Mouse (Mus musculus) mature B cell (primary cell): ENCODE measurements around the gene Irf2bpl.

Source experiments
- in situ Hi-C: fragments of 300-500 bp; cut with MboI; formaldehyde crosslinking; loops from 2 replicates; pipeline ENCODE4 v1.14.3; 2019

Gene Irf2bpl

DNA sequence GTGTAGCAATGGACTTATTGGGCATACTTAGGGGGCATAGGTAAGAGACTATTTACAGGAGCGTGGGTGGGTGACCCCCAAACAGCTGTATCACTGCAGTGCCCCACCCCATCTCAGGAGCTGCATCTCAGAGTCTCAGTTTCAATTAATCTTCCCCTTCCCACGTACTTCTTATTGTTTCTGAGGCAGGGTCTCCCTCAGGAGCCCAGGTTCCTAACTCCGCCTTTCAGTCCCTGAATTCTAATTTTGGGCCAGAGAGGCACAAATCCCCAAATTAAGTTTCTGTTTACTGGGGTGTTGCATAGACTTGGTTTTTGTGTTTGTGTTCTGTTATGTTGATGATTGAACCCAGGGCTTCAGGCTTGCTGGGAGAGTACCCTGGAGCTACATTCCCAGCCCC, 13.8 kb upstream of the Irf2bpl start:
- in situ Hi-C loops, result no loop called here

DNA sequence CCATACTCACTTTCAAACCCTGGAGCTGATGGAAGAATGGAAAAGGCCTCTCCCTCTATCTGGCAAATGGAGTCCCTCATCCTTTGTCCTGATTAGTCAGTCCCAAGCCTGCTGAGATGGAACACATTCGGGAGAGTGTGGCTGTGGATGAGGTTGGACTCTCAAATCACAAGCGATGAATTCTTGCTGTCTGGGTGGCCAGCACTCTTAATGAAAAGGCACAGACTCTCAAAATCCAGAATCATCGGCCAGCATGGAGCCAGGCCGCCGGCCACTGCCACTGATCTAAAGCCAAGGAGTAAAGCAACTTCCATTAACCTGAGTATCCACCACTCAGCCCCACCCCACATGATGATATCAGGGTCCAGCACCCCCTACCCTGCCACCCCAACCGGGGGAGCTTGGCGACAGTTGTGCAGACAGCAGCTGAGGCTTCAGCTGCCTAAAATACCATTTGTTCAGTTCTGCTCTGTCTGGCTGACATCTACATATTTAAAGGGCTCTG, 13.2 kb upstream of the Irf2bpl start:
- in situ Hi-C loops, result no loop called here

GRCm38 (mm10) chr12:86896921-86897512, 12.4 kb upstream of the Irf2bpl start:
- in situ Hi-C loops, result no loop called here

DNA sequence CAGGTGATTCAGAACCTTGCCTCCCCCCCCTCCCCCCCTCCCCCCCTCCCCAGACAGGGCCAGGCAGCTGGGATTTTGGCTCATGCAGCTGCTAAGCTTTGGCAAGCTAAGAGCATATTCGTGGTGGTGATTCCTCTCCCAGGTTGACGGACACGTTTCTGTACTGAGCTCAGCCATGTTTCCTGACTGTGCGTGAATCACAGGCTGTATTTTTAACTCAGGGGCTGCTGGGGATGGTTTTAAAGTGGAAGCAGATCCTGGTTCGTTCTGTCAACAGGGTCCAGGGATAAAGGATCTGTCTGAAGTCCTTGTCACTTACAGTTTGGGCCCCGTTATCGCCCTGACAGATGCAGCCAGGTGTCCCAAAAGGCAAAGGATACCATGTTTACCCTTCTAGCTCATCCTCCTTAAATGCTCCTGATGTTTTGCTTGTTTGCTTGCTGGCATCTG, 11.9 kb upstream of the Irf2bpl start:
- in situ Hi-C loops, result no loop called here

DNA sequence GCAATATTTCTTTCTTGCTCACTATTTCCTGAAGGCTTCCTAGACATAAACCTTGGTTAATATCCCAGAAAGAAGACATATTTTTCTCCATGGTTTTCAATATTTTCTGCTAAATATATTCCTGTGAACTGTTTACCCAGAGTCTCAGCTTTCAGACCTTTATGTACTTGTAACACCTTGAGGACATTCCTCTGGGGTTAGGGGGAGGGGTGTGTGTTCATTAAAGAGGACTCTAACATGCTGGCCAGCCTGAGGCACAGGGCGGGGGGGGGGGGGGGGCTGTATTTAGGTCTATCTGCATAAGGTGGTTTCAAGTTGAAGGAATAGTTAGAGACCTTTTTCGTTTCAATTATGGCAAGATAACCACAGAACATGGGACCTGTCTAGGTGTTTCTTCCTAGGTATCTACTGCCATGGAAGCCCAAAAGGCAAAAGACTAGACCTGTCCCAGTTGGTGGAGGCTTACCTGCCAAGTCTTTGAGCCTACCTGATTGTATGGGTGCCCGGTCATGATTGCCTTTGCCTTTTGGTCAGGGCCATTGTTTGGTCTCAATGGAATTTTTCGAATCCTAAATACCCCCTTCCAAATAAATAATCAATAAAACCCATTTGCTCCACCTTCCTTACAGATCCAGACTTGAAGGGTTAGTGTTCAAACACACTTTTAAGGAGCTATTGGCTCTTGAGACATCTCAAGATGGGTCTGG, 11.3 kb upstream of the Irf2bpl start:
- in situ Hi-C loops, result no loop called here

GRCm38 (mm10) chr12:86894841-86895428, 10.3 kb upstream of the Irf2bpl start:
- in situ Hi-C loops, result loop anchor here (5.0 kb wide), 1 partner anchor 63 kb away; no protein-coding TSS in a partner anchor

- in situ Hi-C loops, result loop anchor here (5.0 kb wide), 1 partner anchor 62 kb away; no protein-coding TSS in a partner anchor
Observed at GRCm38 (mm10) chr12:86894184-86894839, 9.7 kb upstream of the Irf2bpl start.

GRCm38 (mm10) chr12:86893326-86894183, 9.0 kb upstream of the Irf2bpl start:
- in situ Hi-C loops, result loop anchor here (5.0 kb wide), 1 partner anchor 61 kb away; no protein-coding TSS in a partner anchor

GRCm38 (mm10) chr12:86892711-86893311, 8.2 kb upstream of the Irf2bpl start:
- in situ Hi-C loops, result loop anchor here (5.0 kb wide), 1 partner anchor 61 kb away; no protein-coding TSS in a partner anchor

GRCm38 (mm10) chr12:86891786-86892702, 7.4 kb upstream of the Irf2bpl start:
- in situ Hi-C loops, result loop anchor here (5.0 kb wide), 1 partner anchor 60 kb away; no protein-coding TSS in a partner anchor

- in situ Hi-C loops, result loop anchor here (5.0 kb wide), 1 partner anchor 59 kb away; no protein-coding TSS in a partner anchor
Observed at GRCm38 (mm10) chr12:86891454-86891785, 6.8 kb upstream of the Irf2bpl start.

GRCm38 (mm10) chr12:86890796-86891301, 6.3 kb upstream of the Irf2bpl start:
- in situ Hi-C loops, result loop anchor here (5.0 kb wide), 1 partner anchor 59 kb away; no protein-coding TSS in a partner anchor

DNA sequence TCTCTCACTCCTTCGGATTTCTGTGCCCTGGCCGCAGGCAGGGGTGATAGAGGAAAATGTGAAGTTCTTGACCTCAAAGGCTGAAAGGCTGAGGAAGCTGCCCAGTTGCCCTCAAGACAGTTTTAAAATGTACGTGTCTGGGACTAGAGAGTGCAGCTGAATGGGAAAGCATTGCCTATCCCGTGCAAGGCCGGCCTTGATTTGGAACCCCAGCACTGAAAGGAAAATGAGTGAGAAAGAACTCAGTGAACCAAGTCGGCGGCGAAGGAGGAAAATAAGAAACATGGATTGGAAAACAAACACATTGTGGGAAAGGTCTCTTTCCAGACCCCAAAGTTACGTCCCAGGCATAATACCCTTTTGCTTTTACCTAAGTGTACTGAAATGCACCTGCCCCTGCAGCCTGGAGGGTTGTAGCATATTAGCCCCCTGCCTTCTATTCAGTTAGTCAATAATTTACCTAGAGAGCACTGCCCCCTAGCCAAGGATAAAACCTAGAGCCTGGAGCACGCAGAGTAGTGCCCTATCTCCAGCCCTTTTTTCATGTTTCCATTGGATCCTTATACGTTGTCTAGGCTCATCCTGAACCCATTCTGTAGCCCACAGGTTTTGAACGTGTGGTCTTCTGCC, 5.6 kb upstream of the Irf2bpl start:
- in situ Hi-C loops, result loop anchor here (5.0 kb wide), 1 partner anchor 58 kb away; no protein-coding TSS in a partner anchor

DNA sequence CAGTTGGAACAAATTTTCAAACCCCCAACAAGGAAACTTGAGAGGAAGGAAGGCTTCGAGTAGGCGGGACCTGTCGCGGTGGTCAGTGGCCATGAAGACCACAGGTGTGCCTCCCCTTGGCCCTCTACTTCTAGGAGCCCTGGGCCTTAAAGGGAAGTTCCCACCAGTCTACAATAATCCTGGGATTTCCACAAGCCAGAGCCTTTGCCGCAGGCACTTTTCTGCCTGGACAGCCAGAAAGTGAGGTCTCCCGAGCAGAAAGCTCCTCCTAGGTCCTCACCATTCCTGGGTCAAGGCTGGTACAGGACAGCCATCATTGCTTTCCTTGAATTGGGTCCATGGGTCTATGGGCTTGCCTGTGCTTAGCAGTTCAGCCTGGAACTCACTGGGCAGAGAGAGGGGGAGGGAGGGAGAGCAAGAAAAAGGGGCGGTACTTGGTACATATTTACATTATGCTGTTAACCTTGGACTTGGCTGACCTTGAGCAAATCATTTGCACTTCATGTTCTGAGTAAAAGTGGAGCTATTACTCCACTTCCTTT, 4.6 kb upstream of the Irf2bpl start:
- in situ Hi-C loops, result no loop called here

DNA sequence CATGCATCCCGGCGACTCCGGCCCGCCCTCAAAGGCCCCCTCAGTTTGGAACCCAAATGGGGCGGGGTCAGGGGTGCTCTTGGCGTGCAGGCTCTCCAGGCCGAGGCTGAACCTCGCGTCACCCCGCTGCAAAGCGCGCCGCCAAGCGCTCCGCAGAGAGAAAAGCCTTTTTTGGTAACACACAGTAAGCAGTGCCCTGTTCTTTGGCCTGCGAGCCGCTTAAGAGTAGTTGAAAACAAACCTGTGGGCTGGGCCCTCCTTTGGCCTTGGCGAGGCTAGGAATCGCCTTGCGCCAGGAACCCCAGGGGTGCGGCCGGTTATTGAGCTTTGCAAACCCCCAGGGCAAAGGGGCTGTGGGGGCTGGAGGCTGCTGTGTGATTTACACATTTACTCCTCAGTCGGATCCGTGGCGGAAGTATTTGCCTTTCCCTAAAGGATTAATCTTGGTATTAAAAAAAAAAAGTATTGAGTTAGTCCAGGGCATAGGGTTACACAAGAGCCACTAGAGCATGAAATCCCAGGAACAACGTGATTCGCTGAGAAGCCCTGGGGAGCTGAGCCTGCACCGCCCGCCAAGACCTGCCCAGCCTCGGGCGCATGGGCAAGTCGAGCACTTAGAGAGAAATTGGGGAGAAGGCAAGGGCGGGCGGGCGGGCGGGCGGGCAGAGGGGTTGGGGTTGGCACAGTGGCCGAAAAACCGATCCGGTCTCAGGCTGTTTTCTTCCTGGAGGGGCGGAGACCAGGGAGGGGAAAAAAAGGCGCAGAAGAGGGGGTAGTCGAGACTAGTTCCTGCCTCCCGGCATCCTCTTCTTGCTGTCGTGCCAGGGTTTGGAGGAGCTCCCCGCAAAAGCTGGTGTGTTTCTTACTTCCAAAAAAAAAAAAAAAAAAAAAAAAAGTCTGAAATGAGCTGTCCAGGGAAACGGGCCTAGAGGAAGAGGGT, 3.8 kb upstream of the Irf2bpl start:
- in situ Hi-C loops, result no loop called here

DNA sequence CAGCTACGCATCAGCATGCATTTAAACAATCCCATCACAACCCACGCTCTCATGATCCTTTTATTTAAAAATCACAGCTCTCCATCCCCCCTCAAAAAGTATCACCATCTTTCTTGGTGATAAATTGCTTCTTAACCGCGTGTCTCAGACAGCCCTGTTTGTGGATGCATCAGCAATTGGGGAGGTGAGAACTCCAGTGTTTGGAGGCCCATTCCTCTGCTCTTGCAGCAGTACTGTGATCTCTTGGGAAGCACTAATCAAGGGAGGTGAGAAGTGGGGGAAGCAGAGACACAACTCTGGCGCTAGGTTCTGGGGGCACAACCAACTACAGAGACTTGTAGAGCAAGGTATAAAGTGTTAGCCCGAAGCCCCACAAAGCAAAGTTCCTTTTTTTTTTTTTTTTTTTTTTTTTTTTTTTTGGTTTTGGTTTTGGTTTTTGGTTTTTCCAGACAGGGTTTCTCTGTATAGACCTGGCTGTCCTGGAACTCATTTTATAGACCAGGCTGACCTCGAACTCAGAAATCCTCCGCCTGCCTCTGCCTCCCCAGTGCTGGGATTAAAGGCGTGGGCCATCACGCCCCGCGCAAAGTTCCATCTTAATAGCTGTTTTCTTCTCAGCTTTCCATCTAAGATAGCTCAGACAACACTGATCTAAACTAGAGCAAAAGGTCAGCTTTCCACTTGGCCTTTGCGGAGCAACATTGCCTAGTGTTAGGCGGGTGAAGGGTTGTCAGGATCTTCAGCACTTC, 3.0 kb upstream of the Irf2bpl start:
- in situ Hi-C loops, result no loop called here
